Mouse (Mus musculus) spleen, adult 2 months (tissue): Measurements from ENCODE around the gene Eif5a2. TPM values are rescaled to one million over a fixed set of nuclear protein-coding genes. Genes with fewer than 3 reads are reported as not detected.

Experiments used
- DNase-seq, 2 experiments: peaks; one replicate each; pipeline versions ENCODE4 v3.0.0 to v3.0.0-alpha.2; 2012 to 2021; ENCODE audit warnings: low spot score in 2 of 2, low read depth in 1 of 2
- H3K27ac ChIP-seq: fragments of 200-500 bp; 2 replicates; pipeline ENCODE4 v1.5.1; 2012; ENCODE audit warnings: low read length, inconsistent platforms; ENCODE audit not compliant: insufficient read depth
- H3K27me3 ChIP-seq: fragments of 200-500 bp; 2 replicates; pipeline ENCODE4 v1.6.1; 2012; ENCODE audit warnings: mild to moderate bottlenecking, moderate library complexity, low read length, inconsistent platforms; ENCODE audit not compliant: control insufficient read depth, insufficient read depth
- H3K36me3 ChIP-seq: fragments of 200-500 bp; 2 replicates; pipeline ENCODE4 v1.6.1; 2012; ENCODE audit warnings: mild to moderate bottlenecking, low read length, inconsistent platforms; ENCODE audit not compliant: control insufficient read depth, insufficient read depth
- H3K4me1 ChIP-seq: fragments of 200-500 bp; 2 replicates; pipeline ENCODE4 v1.6.1; 2011; ENCODE audit warnings: inconsistent platforms; ENCODE audit not compliant: control insufficient read depth, insufficient read depth, insufficient read length
- H3K4me3 ChIP-seq: fragments of 200-500 bp; 2 replicates; pipeline ENCODE4 v1.5.1; 2011; ENCODE audit warnings: mild to moderate bottlenecking, inconsistent platforms; ENCODE audit not compliant: insufficient read depth, insufficient read length; ENCODE audit errors: extremely low read depth
- CTCF ChIP-seq: fragments of 200-500 bp; IDR thresholded peaks from 2 replicates; pipeline ENCODE4 v1.5.1; 2011; ENCODE audit warnings: mild to moderate bottlenecking, inconsistent platforms; ENCODE audit not compliant: insufficient read depth, insufficient read length, insufficient replicate concordance; ENCODE audit errors: extremely low read depth
- POLR2A ChIP-seq: fragments of 200-500 bp; IDR thresholded peaks from 2 replicates; pipeline ENCODE4 v1.6.1; 2011; ENCODE audit warnings: low read depth, low read length, inconsistent platforms
- WGBS: fragments of 180-500 bp; shearing (Covaris S2); methylation state at CpG from one replicate; pipeline ENCODE4 v1.1.7; 2018; 5-methylcytosine and 5-hydroxymethylcytosine counted together
- polyA plus RNA-seq: library from polyadenylated mRNA; depleted of rRNA; stranded (reverse); fragments of >200 nt; gene quantifications from 2 replicates; pipeline ENCODE4 v1.2.3, GENCODE M21; 2012

The Eif5a2 gene
- polyA plus RNA-seq, 1 experiment = 0.69 TPM

DNA sequence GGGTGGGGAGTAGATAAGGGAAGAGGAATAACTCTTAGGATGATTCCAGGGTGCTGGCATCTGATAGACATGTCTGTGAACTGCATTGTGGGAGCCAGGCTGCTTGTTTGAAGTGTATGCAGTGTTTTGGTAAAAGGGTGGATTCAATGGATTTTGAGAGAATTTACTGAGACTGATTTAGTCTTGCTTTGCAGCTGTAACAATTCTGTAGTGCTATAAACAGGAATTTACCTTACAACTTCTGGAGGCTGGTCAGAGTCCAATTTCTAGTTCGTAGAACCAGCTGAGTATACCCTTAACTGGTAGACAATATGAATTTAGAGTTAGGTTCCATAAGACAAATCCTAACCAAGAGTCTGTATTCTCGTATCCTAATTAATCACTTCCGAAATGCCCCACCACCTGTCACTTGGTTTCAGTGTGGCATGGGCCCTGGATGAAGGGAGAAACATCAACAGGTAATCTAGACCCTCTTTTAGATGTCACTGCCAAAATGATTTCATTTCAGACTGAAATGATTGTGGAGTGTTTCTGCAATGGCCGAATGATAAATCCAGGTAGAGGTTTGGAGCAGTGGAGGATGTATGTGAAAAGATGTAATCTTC is 27.1 kb downstream of the Eif5a2 start:
- H3K36me3 ChIP-seq = peaks cover 7% of the 10 kb centered on the region
- no peaks in the 10 kb centered on the region for H3K4me1 ChIP-seq
- no peak overlapping the region for H3K4me3 ChIP-seq
- H3K27me3 ChIP-seq = no peaks in the 10 kb centered on the region
- DNase-seq = no peak
- 95% methylated on average over 4 of the region's 4 CpGs for WGBS
- no peak overlapping the region for H3K27ac ChIP-seq
- TF ChIP-seq POLR2A = no peak
- TF ChIP-seq CTCF = no peak

DNA sequence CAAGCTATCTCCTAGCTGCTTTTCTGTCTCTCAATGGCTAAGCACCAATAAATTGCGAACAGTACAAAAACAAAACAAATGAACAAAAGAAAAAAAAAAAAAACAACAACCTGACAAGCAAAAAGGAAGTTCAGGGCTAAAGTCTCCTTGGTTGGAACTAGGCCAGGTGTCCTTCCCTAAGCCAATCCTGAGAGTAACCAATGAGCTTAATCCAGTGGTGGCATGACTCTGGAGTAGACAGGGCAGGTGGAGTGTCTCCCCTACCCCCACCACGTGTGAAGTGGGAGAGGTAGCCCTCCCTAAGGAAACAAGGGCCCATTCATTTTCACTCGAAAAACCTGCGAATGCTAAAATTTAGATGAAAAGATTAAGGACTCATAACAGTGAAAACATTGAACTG is 30.4 kb downstream of the Eif5a2 start:
- no peak for DNase-seq
- Histone ChIP-seq H3K36me3 (peaks cover 7% of the 10 kb centered on the region), H3K4me1 (no peaks in the 10 kb centered on the region), H3K27ac (no peak overlapping the region), H3K27me3 (no peaks in the 10 kb centered on the region), H3K4me3 (no peak overlapping the region)
- TF ChIP-seq CTCF (no peak), POLR2A (no peak)
- WGBS = 69% methylated on average over 4 of the region's 4 CpGs

DNA sequence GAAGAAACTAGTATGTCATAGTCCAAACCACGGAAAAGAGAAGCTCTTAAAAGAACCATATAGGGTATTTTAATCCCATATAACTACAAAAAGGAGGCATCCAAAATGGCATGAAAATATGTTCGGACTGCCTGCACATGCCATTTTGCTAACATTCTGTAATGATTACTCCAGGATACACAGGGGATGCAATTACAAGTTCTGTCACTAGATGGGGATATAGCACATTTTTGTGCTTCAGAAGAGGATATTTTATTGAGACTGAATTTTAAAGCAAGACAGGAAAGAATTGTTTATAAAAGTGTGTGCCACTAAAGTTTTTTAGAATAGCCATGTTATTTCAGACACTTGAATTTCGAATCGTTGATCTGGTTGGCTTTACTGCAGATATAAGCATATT is 33.3 kb downstream of the Eif5a2 start:
- Histone ChIP-seq H3K27ac (no peak overlapping the region), H3K4me1 (no peaks in the 10 kb centered on the region), H3K36me3 (no peaks in the 10 kb centered on the region), H3K27me3 (no peaks in the 10 kb centered on the region), H3K4me3 (no peak overlapping the region)
- TF ChIP-seq POLR2A = no peak
- TF ChIP-seq CTCF = no peak
- peak in 1 of 2 experiments; percentile 41 for DNase-seq
- 6% methylated on average over 4 of the region's 4 CpGs for WGBS

GRCm38 (mm10) chr3:28816010-28816540 is 35.0 kb downstream of the Eif5a2 start:
- no peak for TF ChIP-seq POLR2A
- TF ChIP-seq CTCF = no peak
- 84% methylated on average over 4 of the region's 4 CpGs for WGBS
- no peak for DNase-seq
- no peaks in the 10 kb centered on the region for H3K4me1 ChIP-seq
- H3K27ac ChIP-seq = no peak overlapping the region
- no peaks in the 10 kb centered on the region for H3K27me3 ChIP-seq
- no peaks in the 10 kb centered on the region for H3K36me3 ChIP-seq
- no peak overlapping the region for H3K4me3 ChIP-seq

GRCm38 (mm10) chr3:28826272-28826671 is 45.2 kb downstream of the Eif5a2 start:
- 77% methylated on average over 1 of the region's 1 CpGs for WGBS
- H3K27me3 ChIP-seq = no peaks in the 10 kb centered on the region
- no peak overlapping the region for H3K27ac ChIP-seq
- TF ChIP-seq POLR2A (no peak), CTCF (no peak)
- H3K4me3 ChIP-seq = no peak overlapping the region
- no peaks in the 10 kb centered on the region for H3K4me1 ChIP-seq
- no peaks in the 10 kb centered on the region for H3K36me3 ChIP-seq
- DNase-seq = no peak

DNA sequence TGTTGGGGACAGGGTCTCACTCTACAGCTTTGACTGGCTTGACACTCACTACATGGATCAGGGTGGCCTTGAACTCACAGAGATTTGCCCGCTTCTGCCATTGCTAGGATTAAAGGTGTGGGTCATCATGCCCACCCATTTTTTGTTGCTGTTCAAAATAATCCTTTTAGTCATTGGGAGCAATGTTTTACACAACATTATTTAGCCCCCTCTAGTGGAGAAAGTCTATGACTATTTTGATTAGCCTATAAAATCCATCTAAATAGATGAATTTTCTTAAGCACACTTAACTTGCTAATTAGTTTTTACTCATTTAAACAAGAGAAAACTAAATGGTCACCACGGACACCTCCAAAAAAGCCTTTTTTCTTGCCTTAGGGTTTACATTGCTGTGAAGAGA is 46.5 kb downstream of the Eif5a2 start:
- no peaks in the 10 kb centered on the region for H3K36me3 ChIP-seq
- no peak for DNase-seq
- no peak for TF ChIP-seq CTCF
- TF ChIP-seq POLR2A = no peak
- H3K4me3 ChIP-seq = no peak overlapping the region
- H3K4me1 ChIP-seq = no peaks in the 10 kb centered on the region
- no peaks in the 10 kb centered on the region for H3K27me3 ChIP-seq
- no peak overlapping the region for H3K27ac ChIP-seq
- 88% methylated on average over 2 of the region's 2 CpGs for WGBS

DNA sequence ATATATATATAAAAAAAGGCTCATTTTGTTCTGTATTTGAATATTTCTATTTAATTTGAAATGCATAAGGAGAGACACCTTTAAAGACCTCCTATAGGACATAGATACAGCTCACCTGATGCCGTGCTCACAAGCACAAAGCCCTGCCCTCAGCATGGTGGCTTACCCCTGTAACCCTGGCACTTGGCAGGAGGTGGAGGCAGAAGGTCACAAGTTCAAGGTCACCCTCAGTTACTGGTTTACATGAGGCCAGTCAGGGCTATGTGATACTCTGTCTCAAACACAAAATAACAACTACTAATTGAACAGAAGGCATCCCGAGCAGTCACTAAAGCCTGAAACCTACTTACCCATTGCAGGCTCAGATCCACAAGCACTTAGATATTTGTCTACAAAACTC is 48.4 kb downstream of the Eif5a2 start:
- DNase-seq = no peak

More for the DNA sequence above, 48.4 kb downstream of the Eif5a2 start:
- 93% methylated on average over 2 of the region's 2 CpGs for WGBS
- Histone ChIP-seq H3K4me3 (no peak overlapping the region), H3K36me3 (no peaks in the 10 kb centered on the region), H3K27me3 (no peaks in the 10 kb centered on the region), H3K27ac (no peak overlapping the region), H3K4me1 (no peaks in the 10 kb centered on the region)
- TF ChIP-seq POLR2A (no peak), CTCF (no peak)
